Mouse (Mus musculus): ENCODE data around the gene Pilrb1.

GRCm38 (mm10) chr5:137825971-137826370, 31.9 kb downstream of the Pilrb1 start:
- TF ChIP-seq CTCF (IDR thresholded peaks at IDR 0.05; ENCODE audit: low read depth, low read length) (no peak), TAL1 (conservative IDR thresholded peaks at IDR 0.05; ENCODE audit: low read depth, low read length) (no peak), GATA1 (IDR thresholded peaks at IDR 0.05; ENCODE audit: borderline replicate concordance, low read length) (no peak), POLR2AphosphoS5 (IDR thresholded peaks at IDR 0.05; ENCODE audit: insufficient replicate concordance, low read depth, low read length) (no peak), GATA2 (IDR thresholded peaks at IDR 0.05; ENCODE audit: borderline replicate concordance, low read depth, low read length) (no peak)
